Mouse (Mus musculus) MEL (cell line): ENCODE results near the gene Ddx42. TPM values are rescaled to one million over a fixed set of nuclear protein-coding genes. Genes with fewer than 3 reads are reported as not detected.

Source experiments
- DNase-seq: peaks from one replicate; pipeline ENCODE4 v3.0.0; 2011; ENCODE audit warnings: low read depth, low spot score
- H3K27ac ChIP-seq: 2 replicates; pipeline ENCODE4 v1.5.1; 2012; ENCODE audit warnings: low read depth, mild to moderate bottlenecking, control low read depth, low read length, moderate library complexity; ENCODE audit not compliant: control insufficient read depth
- H3K27me3 ChIP-seq, 2 experiments: fragments of 150-350 bp in 1 of 2; sonication (generic) in 1 of 2; 2 replicates each; pipeline ENCODE4 v1.6.1; 2012; ENCODE audit warnings: low read length in 2 of 2, mild to moderate bottlenecking in 2 of 2, improper control_type of control experiment in 1 of 2, moderate library complexity in 1 of 2; ENCODE audit not compliant: insufficient read depth in 2 of 2, control insufficient read depth in 1 of 2
- H3K36me3 ChIP-seq, 2 experiments: 2 replicates each; pipeline ENCODE4 v1.6.1; 2012 to 2014; ENCODE audit warnings: low read length in 2 of 2, improper control_type of control experiment in 1 of 2, inconsistent platforms in 1 of 2, mild to moderate bottlenecking in 1 of 2; ENCODE audit not compliant: insufficient read depth in 2 of 2, control insufficient read depth in 1 of 2
- H3K4me1 ChIP-seq, 2 experiments: fragments of 150-350 bp in 1 of 2; sonication (generic) in 1 of 2; 2 replicates each; pipeline ENCODE4 v1.6.1; 2012; ENCODE audit warnings: low read length in 2 of 2, improper control_type of control experiment in 1 of 2, mild to moderate bottlenecking in 1 of 2; ENCODE audit not compliant: insufficient read depth in 2 of 2, control insufficient read depth in 1 of 2
- H3K4me3 ChIP-seq, 2 experiments: fragments of 150-350 bp in 1 of 2; sonication (generic) in 1 of 2; 2 replicates each; pipeline ENCODE4 v1.5.1; 2012; ENCODE audit warnings: low read depth in 2 of 2, low read length in 2 of 2, mild to moderate bottlenecking in 2 of 2, moderate library complexity in 2 of 2, control low read depth in 1 of 2, improper control_type of control experiment in 1 of 2; ENCODE audit not compliant: control insufficient read depth in 1 of 2, insufficient read depth in 1 of 2
- H3K79me2 ChIP-seq: 2 replicates; pipeline ENCODE4 v1.6.1; 2012; ENCODE audit warnings: mild to moderate bottlenecking, low read length, moderate library complexity; ENCODE audit not compliant: control insufficient read depth, poor library complexity, insufficient read depth
- H3K9ac ChIP-seq: 2 replicates; pipeline ENCODE4 v1.6.1; 2012; ENCODE audit warnings: low read depth, mild to moderate bottlenecking, control low read depth, low read length, moderate library complexity; ENCODE audit not compliant: control insufficient read depth, poor library complexity, severe bottlenecking
- H3K9me3 ChIP-seq: fragments of 150-350 bp; sonication (generic); replicated peaks from 2 replicates; pipeline ENCODE4 v1.6.1; 2012; ENCODE audit warnings: mild to moderate bottlenecking, low read length, improper control_type of control experiment, moderate library complexity; ENCODE audit not compliant: insufficient read depth
- CHD1 ChIP-seq: IDR thresholded peaks from 2 replicates; pipeline ENCODE4 v1.6.1; 2012; ENCODE audit warnings: low read depth, mild to moderate bottlenecking, inconsistent platforms, low read length, improper control_type of control experiment
- CHD2 ChIP-seq: IDR thresholded peaks from 2 replicates; pipeline ENCODE4 v1.6.1; 2011; ENCODE audit warnings: low read length, improper control_type of control experiment
- CTCF ChIP-seq, 3 experiments: IDR thresholded peaks in 2 of 3; conservative IDR thresholded peaks in 1 of 3; 2 replicates each; pipeline ENCODE4 v1.5.1; 2011 to 2012; ENCODE audit warnings: low read length in 3 of 3, low read depth in 2 of 3, mild to moderate bottlenecking in 2 of 3, improper control_type of control experiment in 1 of 3, inconsistent platforms in 1 of 3, mixed read lengths in 1 of 3, moderate library complexity in 1 of 3; ENCODE audit not compliant: control insufficient read depth in 1 of 3, insufficient read depth in 1 of 3, poor library complexity in 1 of 3, severe bottlenecking in 1 of 3
- EP300 ChIP-seq, 2 experiments: IDR thresholded peaks; 2 replicates each; pipeline ENCODE4 v1.6.1; 2011; ENCODE audit warnings: improper control_type of control experiment in 2 of 2, low read length in 2 of 2, low read depth in 1 of 2, mild to moderate bottlenecking in 1 of 2
- ETS1 ChIP-seq: IDR thresholded peaks from 2 replicates; pipeline ENCODE4 v1.6.1; 2012; ENCODE audit warnings: low read depth, mild to moderate bottlenecking, inconsistent platforms, low read length, improper control_type of control experiment, moderate library complexity
- GATA1 ChIP-seq: IDR thresholded peaks from 2 replicates; pipeline ENCODE4 v1.6.1; 2011; ENCODE audit warnings: low read depth, low read length, improper control_type of control experiment
- HCFC1 ChIP-seq: IDR thresholded peaks from 2 replicates; pipeline ENCODE4 v1.6.1; 2012; ENCODE audit warnings: low read depth, mild to moderate bottlenecking, inconsistent platforms, low read length, improper control_type of control experiment, moderate library complexity
- KAT2A ChIP-seq: conservative IDR thresholded peaks from 2 replicates; pipeline ENCODE4 v1.6.1; 2012; ENCODE audit warnings: low read depth, low read length, improper control_type of control experiment, inconsistent platforms
- MAX ChIP-seq: IDR thresholded peaks from 2 replicates; pipeline ENCODE4 v1.6.1; 2011; ENCODE audit warnings: low read length, improper control_type of control experiment
- MAZ ChIP-seq: IDR thresholded peaks from 2 replicates; pipeline ENCODE4 v1.6.1; 2012; ENCODE audit warnings: low read depth, mild to moderate bottlenecking, inconsistent platforms, low read length, improper control_type of control experiment
- MXI1 ChIP-seq: IDR thresholded peaks from 2 replicates; pipeline ENCODE4 v1.6.1; 2011; ENCODE audit warnings: mild to moderate bottlenecking, low read depth, low read length, improper control_type of control experiment
- MYC ChIP-seq: IDR thresholded peaks from 2 replicates; pipeline ENCODE4 v1.6.1; 2011; ENCODE audit warnings: low read depth, mild to moderate bottlenecking, low read length, improper control_type of control experiment, moderate library complexity
- NRF1 ChIP-seq: IDR thresholded peaks from 2 replicates; pipeline ENCODE4 v1.6.1; 2014; ENCODE audit warnings: low read depth, mild to moderate bottlenecking, inconsistent platforms, low read length, improper control_type of control experiment, moderate library complexity; ENCODE audit not compliant: poor library complexity, insufficient read depth, severe bottlenecking
- SIN3A ChIP-seq: IDR thresholded peaks from 2 replicates; pipeline ENCODE4 v1.6.1; 2012; ENCODE audit warnings: low read length, improper control_type of control experiment, inconsistent platforms
- TAL1 ChIP-seq: IDR thresholded peaks from 2 replicates; pipeline ENCODE4 v1.6.1; 2012; ENCODE audit warnings: mild to moderate bottlenecking, inconsistent platforms, low read length, moderate library complexity, mixed read lengths
- TBP ChIP-seq: IDR thresholded peaks from 2 replicates; pipeline ENCODE4 v1.8.0; 2011; ENCODE audit warnings: low read depth, low read length, improper control_type of control experiment
- UBTF ChIP-seq: IDR thresholded peaks from 2 replicates; pipeline ENCODE4 v1.6.1; 2012; ENCODE audit warnings: low read depth, mild to moderate bottlenecking, inconsistent platforms, low read length, improper control_type of control experiment, moderate library complexity, borderline replicate concordance; ENCODE audit not compliant: insufficient read depth
- USF1 ChIP-seq: IDR thresholded peaks from 2 replicates; pipeline ENCODE4 v1.6.1; 2014; ENCODE audit warnings: low read depth, mild to moderate bottlenecking, inconsistent platforms, low read length, improper control_type of control experiment, moderate library complexity
- ZKSCAN1 ChIP-seq: IDR thresholded peaks from 2 replicates; pipeline ENCODE4 v1.6.1; 2012; ENCODE audit warnings: low read depth, mild to moderate bottlenecking, inconsistent platforms, low read length, improper control_type of control experiment, moderate library complexity
- ZMIZ1 ChIP-seq: IDR thresholded peaks from 2 replicates; pipeline ENCODE4 v1.6.1; 2012; ENCODE audit warnings: low read depth, mild to moderate bottlenecking, inconsistent platforms, low read length, improper control_type of control experiment, moderate library complexity
- ZNF384 ChIP-seq: IDR thresholded peaks from 2 replicates; pipeline ENCODE4 v1.6.1; 2012; ENCODE audit warnings: low read depth, mild to moderate bottlenecking, inconsistent platforms, low read length, improper control_type of control experiment
- polyA plus RNA-seq, 2 experiments: library from polyadenylated mRNA; stranded (reverse) in 1 of 2; unstranded in 1 of 2; fragments of >175 nt in 1 of 2; fragments of >200 nt in 1 of 2; gene quantifications; 2 replicates each; pipeline versions ENCODE4 v1.2.1 to v1.2.4; 2012; ENCODE audit warnings: low replicate concordance in 2 of 2, low read depth in 1 of 2; ENCODE audit not compliant: insufficient read length in 2 of 2, insufficient read depth in 1 of 2, missing spikeins in 1 of 2
- total RNA-seq: library from RNA; depleted of rRNA; stranded (reverse); fragments of 300-350 nt; gene quantifications from 2 replicates; pipeline ENCODE4 v1.2.3, GENCODE M21; 2012

Ddx42 gene
- total and polyA plus RNA-seq, 3 experiments, result 56.1 to 57.7 TPM; not detected in 1

GRCm38 (mm10) chr11:106192241-106192640 is 24.5 kb upstream of the Ddx42 start:
- peak overlapping the region; percentile 82 for H3K9ac ChIP-seq
- TF ChIP-seq ZKSCAN1 (no peak), GATA1 (peak; percentile 77), MXI1 (peak; percentile 90), MAZ (0 out of 2 replicates have a peak, but pooled peaks have one; percentile 15), CHD2 (no peak), ETS1 (no peak), HCFC1 (peak; percentile 34; the same call in 1 of the 2 replicates), ZNF384 (peak; percentile 74), KAT2A (no peak), MYC (peak; percentile 50; the same call in 1 of the 2 replicates), TAL1 (0 out of 2 replicates have a peak, but pooled peaks have one; percentile 12), ZMIZ1 (no peak), EP300 (IDR thresholded peaks at IDR 0.05; ENCODE audit: low read depth in 1 of 2, low read length in 2 of 2) (peak; percentile 42 to 57; a peak in 1 of 4 replicates), NRF1 (no peak), SIN3A (peak; percentile 26; the same call in 1 of the 2 replicates), TBP (no peak), CHD1 (peak; percentile 61; the same call in 1 of the 2 replicates), MAX (0 out of 2 replicates have a peak, but pooled peaks have one; percentile 42), UBTF (no peak)

GRCm38 (mm10) chr11:106192657-106193370 is 23.9 kb upstream of the Ddx42 start:
- Histone ChIP-seq H3K79me2 (peaks cover 2% of the 10 kb centered on the region; the same call in 1 of the 2 replicates), H3K4me1 (peaks cover 5 to 12% of the 10 kb centered on the region in 2 experiments), H3K4me3 (peak overlapping the region; percentile 74 to 89), H3K27ac (peak overlapping the region; percentile 84), H3K9ac (peak overlapping the region; percentile 82), H3K36me3 (peaks cover under 1 to 17% of the 10 kb centered on the region in 2 experiments; a peak in 3 of 4 replicates), H3K27me3 (no peaks in the 10 kb centered on the region), H3K9me3 (no peaks in the 10 kb centered on the region)
- 0 out of 2 replicates have a peak, but pooled peaks have one; percentile 57 for TF ChIP-seq TBP
- no peak for TF ChIP-seq CTCF (IDR thresholded peaks at IDR 0.05 in 2 of 3, conservative IDR thresholded peaks at IDR 0.05 in 1 of 3; ENCODE audit: control insufficient read depth in 1 of 3, insufficient read depth in 1 of 3, low read depth in 2 of 3, low read length in 3 of 3, poor library complexity in 1 of 3, severe bottlenecking in 1 of 3)
- no peak for TF ChIP-seq ETS1
- TF ChIP-seq GATA1, result peak; percentile 24; the same call in 1 of the 2 replicates
- TF ChIP-seq SIN3A, result peak; percentile 72
- no peak for TF ChIP-seq USF1
- 0 out of 4 replicates have a peak, but pooled peaks have one; percentile 2 to 13 for TF ChIP-seq EP300 (IDR thresholded peaks at IDR 0.05; ENCODE audit: low read depth in 1 of 2, low read length in 2 of 2)
- peak; percentile 39 for TF ChIP-seq MXI1
- 0 out of 2 replicates have a peak, but pooled peaks have one; percentile 12 for TF ChIP-seq MAZ
- peak; percentile 88 for DNase-seq

More at GRCm38 (mm10) chr11:106192241-106192640, 24.5 kb upstream of the Ddx42 start:
- Histone ChIP-seq H3K36me3 (peaks cover 0 to 16% of the 10 kb centered on the region in 2 experiments; a peak in 2 of 4 replicates), H3K4me1 (peaks cover 4 to 12% of the 10 kb centered on the region in 2 experiments), H3K27ac (peak overlapping the region; percentile 84), H3K9me3 (no peaks in the 10 kb centered on the region), H3K79me2 (peaks cover 2% of the 10 kb centered on the region; the same call in 1 of the 2 replicates), H3K4me3 (peak overlapping the region; percentile 74 to 89), H3K27me3 (no peaks in the 10 kb centered on the region)
- DNase-seq, result peak; percentile 63
